Mouse (Mus musculus) heart, postnatal 0 days (tissue): ENCODE results near the gene P3h4. TPM values are rescaled to one million over a fixed set of nuclear protein-coding genes. Genes with fewer than 3 reads are reported as not detected.

Source experiments
- ATAC-seq: fragments of 200-750 bp; cut with Nextera tagmentation; 2 replicates; pipeline ENCODE4 v1.8.0; 2017; ENCODE audit warnings: low read depth, moderate number of reproducible peaks, moderate library complexity; ENCODE audit not compliant: insufficient read depth
- DNase-seq: peaks from one replicate; pipeline ENCODE4 v3.0.0-alpha.2; 2016; ENCODE audit warnings: low spot score
- H3K27ac ChIP-seq: fragments of 300-500 bp; sonication (generic); 2 replicates; pipeline ENCODE4 v1.5.1; 2014; ENCODE audit warnings: low read depth, mild to moderate bottlenecking
- H3K27me3 ChIP-seq: fragments of 300-500 bp; sonication (generic); 2 replicates; pipeline ENCODE4 v1.6.1; 2014; ENCODE audit warnings: low read length, mixed read lengths; ENCODE audit not compliant: control insufficient read depth, insufficient read depth
- H3K36me3 ChIP-seq: fragments of 300-500 bp; sonication (generic); replicated peaks from 2 replicates; pipeline ENCODE4 v1.6.1; 2014; ENCODE audit warnings: low read length, mixed read lengths; ENCODE audit not compliant: control insufficient read depth, insufficient read depth
- H3K4me1 ChIP-seq: fragments of 300-500 bp; sonication (generic); 2 replicates; pipeline ENCODE4 v1.6.1; 2014; ENCODE audit warnings: antibody characterized with exemption; ENCODE audit not compliant: control insufficient read depth, insufficient read depth
- H3K4me2 ChIP-seq: fragments of 300-500 bp; sonication (generic); 2 replicates; pipeline ENCODE4 v1.6.1; 2014; ENCODE audit warnings: low read depth, mild to moderate bottlenecking, low read length, moderate library complexity
- H3K4me3 ChIP-seq: fragments of 300-500 bp; sonication (generic); 2 replicates; pipeline ENCODE4 v1.5.1; 2014; ENCODE audit warnings: low read depth, low read length
- H3K9ac ChIP-seq: fragments of 300-500 bp; sonication (generic); replicated peaks from 2 replicates; pipeline ENCODE4 v1.6.1; 2014; ENCODE audit warnings: low read depth, low read length, mixed read lengths
- H3K9me3 ChIP-seq: fragments of 300-500 bp; sonication (generic); replicated peaks from 2 replicates; pipeline ENCODE4 v1.6.1; 2016; ENCODE audit warnings: low read length; ENCODE audit not compliant: control insufficient read depth
- CTCF ChIP-seq: IDR thresholded peaks from 2 replicates; pipeline ENCODE4 v1.5.1; 2016; ENCODE audit warnings: antibody characterized with exemption, control low read depth, low read depth
- EP300 ChIP-seq: IDR thresholded peaks from 2 replicates; pipeline ENCODE4 v1.6.1; 2016; ENCODE audit warnings: antibody characterized with exemption, low read depth
- WGBS: fragments of 180-500 bp; shearing (Covaris S2); extraction: QIAGEN DNeasy Blood & Tissue Kit; methylation state at CpG from one replicate; pipeline ENCODE4 v1.1.7; 2014; 5-methylcytosine and 5-hydroxymethylcytosine counted together
- polyA plus RNA-seq: library from polyadenylated mRNA; unstranded; fragments of >200 nt; fragmentation: Nextera tagmentation; extraction: Ambion mirVana; gene quantifications from 2 replicates; pipeline ENCODE4 v1.2.1, GENCODE M21; 2015
- total RNA-seq: library from RNA; depleted of rRNA; stranded (reverse); fragments of >200 nt; gene quantifications from 2 replicates; pipeline ENCODE4 v1.2.3, GENCODE M21; 2014; ENCODE audit warnings: low replicate concordance

Gene P3h4
- total and polyA plus RNA-seq, 2 experiments from 2014 or later = 39.3 to 58.0 TPM

GRCm38 (mm10) chr11:100430052-100430451 is 15.4 kb upstream of the P3h4 start:
- TF ChIP-seq CTCF = no peak
- TF ChIP-seq EP300 = no peak
- ATAC-seq = peak; percentile 57
- H3K27me3 ChIP-seq = no peaks in the 10 kb centered on the region
- no peak overlapping the region for H3K4me2 ChIP-seq
- DNase-seq = peak; percentile 49
- peak overlapping the region; percentile 82 for H3K27ac ChIP-seq
- peaks cover 32% of the 10 kb centered on the region for H3K4me1 ChIP-seq
- no peak overlapping the region for H3K4me3 ChIP-seq
- H3K9ac ChIP-seq = no peak overlapping the region
- H3K36me3 ChIP-seq = peaks cover 16% of the 10 kb centered on the region; the same call in 1 of the 2 replicates
- no peaks in the 10 kb centered on the region for H3K9me3 ChIP-seq
- WGBS = 42% methylated on average over 7 of the region's 7 CpGs

- peak; percentile 63 for DNase-seq
- Histone ChIP-seq H3K4me2 (no peak overlapping the region), H3K9ac (0 out of 2 replicates have a peak overlapping the region, but pooled peaks have one; percentile 11), H3K9me3 (no peaks in the 10 kb centered on the region), H3K27ac (peak overlapping the region; percentile 82), H3K36me3 (peaks cover 19% of the 10 kb centered on the region), H3K27me3 (no peaks in the 10 kb centered on the region), H3K4me3 (no peak overlapping the region), H3K4me1 (peaks cover 32% of the 10 kb centered on the region)
- TF ChIP-seq CTCF (no peak), EP300 (peak; percentile 45; the same call in 1 of the 2 replicates)
- WGBS = 11% methylated on average over 9 of the region's 9 CpGs
- peak; percentile 72 for ATAC-seq
Observed at GRCm38 (mm10) chr11:100428612-100429199, 14.1 kb upstream of the P3h4 start.

- no peak for ATAC-seq
- no peaks in the 10 kb centered on the region for H3K9me3 ChIP-seq
- H3K36me3 ChIP-seq = peaks cover 15% of the 10 kb centered on the region
- DNase-seq = no peak
- no peak overlapping the region for H3K27ac ChIP-seq
- WGBS = 74% methylated on average over 3 of the region's 3 CpGs
- H3K27me3 ChIP-seq = no peaks in the 10 kb centered on the region
- H3K4me2 ChIP-seq = no peak overlapping the region
- peaks cover 32% of the 10 kb centered on the region for H3K4me1 ChIP-seq
- H3K9ac ChIP-seq = no peak overlapping the region
- H3K4me3 ChIP-seq = no peak overlapping the region
- TF ChIP-seq EP300 (no peak), CTCF (no peak)
Observed at GRCm38 (mm10) chr11:100426820-100427219, 12.2 kb upstream of the P3h4 start.

- TF ChIP-seq EP300 (no peak), CTCF (peak; percentile 66)
- H3K27me3 ChIP-seq = no peaks in the 10 kb centered on the region
- H3K9ac ChIP-seq = no peak overlapping the region
- ATAC-seq (peak; percentile 36; the same call in 1 of the 2 replicates), DNase-seq (peak; percentile 45)
- no peaks in the 10 kb centered on the region for H3K9me3 ChIP-seq
- no peak overlapping the region for H3K4me3 ChIP-seq
- WGBS = 11% methylated on average over 7 of the region's 7 CpGs
- no peak overlapping the region for H3K4me2 ChIP-seq
- no peak overlapping the region; the same call in 1 of the 2 replicates for H3K27ac ChIP-seq
- peaks cover 23% of the 10 kb centered on the region for H3K36me3 ChIP-seq
- H3K4me1 ChIP-seq = peaks cover 31% of the 10 kb centered on the region
Observed at GRCm38 (mm10) chr11:100425851-100426250, 11.2 kb upstream of the P3h4 start.

GRCm38 (mm10) chr11:100423836-100424235 is 9.2 kb upstream of the P3h4 start:
- WGBS = 92% methylated on average over 7 of the region's 7 CpGs
- no peak for TF ChIP-seq CTCF
- no peak for TF ChIP-seq EP300
- DNase-seq (no peak), ATAC-seq (no peak)
- Histone ChIP-seq H3K27me3 (no peaks in the 10 kb centered on the region), H3K9ac (no peak overlapping the region), H3K27ac (no peak overlapping the region), H3K4me3 (no peak overlapping the region), H3K36me3 (peaks cover 31% of the 10 kb centered on the region), H3K4me1 (peaks cover 13% of the 10 kb centered on the region; the same call in 1 of the 2 replicates), H3K9me3 (no peaks in the 10 kb centered on the region), H3K4me2 (no peak overlapping the region)

- ATAC-seq = no peak
- Histone ChIP-seq H3K27ac (no peak overlapping the region), H3K27me3 (no peaks in the 10 kb centered on the region), H3K4me1 (peaks cover 12% of the 10 kb centered on the region), H3K9ac (no peak overlapping the region), H3K4me2 (no peak overlapping the region), H3K36me3 (peaks cover 31% of the 10 kb centered on the region), H3K4me3 (no peak overlapping the region), H3K9me3 (no peaks in the 10 kb centered on the region)
- TF ChIP-seq CTCF (no peak), EP300 (no peak)
- 70% methylated on average over 8 of the region's 8 CpGs for WGBS
- DNase-seq = no peak
Observed at GRCm38 (mm10) chr11:100421537-100421936, 6.9 kb upstream of the P3h4 start.
